Mouse (Mus musculus) liver, embryonic 15.5 days (tissue): Measurements from ENCODE around the gene Apon. TPM values are rescaled to one million over a fixed set of nuclear protein-coding genes. Genes with fewer than 3 reads are reported as not detected.

Source experiments
- ATAC-seq: fragments of 200-750 bp; cut with Nextera tagmentation; 2 replicates; pipeline ENCODE4 v1.8.0; 2017; ENCODE audit warnings: moderate number of reproducible peaks, mild to moderate bottlenecking, moderate library complexity; ENCODE audit not compliant: insufficient read depth
- H3K27ac ChIP-seq: fragments of 300-500 bp; sonication (generic); replicated peaks from 2 replicates; pipeline ENCODE4 v1.5.1; 2015; ENCODE audit warnings: mild to moderate bottlenecking, inconsistent platforms
- H3K27me3 ChIP-seq: fragments of 300-500 bp; sonication (generic); 2 replicates; pipeline ENCODE4 v1.6.1; 2015; ENCODE audit warnings: mild to moderate bottlenecking, inconsistent platforms
- H3K36me3 ChIP-seq: fragments of 300-500 bp; sonication (generic); replicated peaks from 2 replicates; pipeline ENCODE4 v1.6.1; 2015; ENCODE audit warnings: moderate library complexity, mild to moderate bottlenecking, inconsistent platforms
- H3K4me1 ChIP-seq: fragments of 300-500 bp; sonication (generic); replicated peaks from 2 replicates; pipeline ENCODE4 v1.6.1; 2015; ENCODE audit warnings: inconsistent platforms
- H3K4me2 ChIP-seq: fragments of 300-500 bp; sonication (generic); 2 replicates; pipeline ENCODE4 v1.6.1; 2015; ENCODE audit warnings: moderate library complexity, mild to moderate bottlenecking, inconsistent platforms
- H3K4me3 ChIP-seq: fragments of 300-500 bp; sonication (generic); replicated peaks from 2 replicates; pipeline ENCODE4 v1.5.1; 2015; ENCODE audit warnings: mild to moderate bottlenecking, inconsistent platforms
- H3K9ac ChIP-seq: fragments of 300-500 bp; sonication (generic); 2 replicates; pipeline ENCODE4 v1.6.1; 2015; ENCODE audit warnings: moderate library complexity, mild to moderate bottlenecking, inconsistent platforms
- H3K9me3 ChIP-seq: fragments of 300-500 bp; sonication (generic); replicated peaks from 2 replicates; pipeline ENCODE4 v1.6.1; 2016; ENCODE audit warnings: inconsistent platforms
- WGBS: fragments of 180-500 bp; shearing (Covaris S2); methylation state at CpG from one replicate; pipeline ENCODE4 v1.1.7; 2015; ENCODE audit warnings: mixed read lengths; ENCODE audit not compliant: insufficient replicate concordance; 5-methylcytosine and 5-hydroxymethylcytosine counted together
- polyA plus RNA-seq: library from polyadenylated mRNA; unstranded; fragments of >200 nt; fragmentation: Nextera tagmentation; extraction: Ambion mirVana; gene quantifications from 2 replicates; pipeline ENCODE4 v1.2.1, GENCODE M21; 2015

Gene Apon
- polyA plus RNA-seq, 1 experiment from 2014 or later, result 1.1 TPM

DNA sequence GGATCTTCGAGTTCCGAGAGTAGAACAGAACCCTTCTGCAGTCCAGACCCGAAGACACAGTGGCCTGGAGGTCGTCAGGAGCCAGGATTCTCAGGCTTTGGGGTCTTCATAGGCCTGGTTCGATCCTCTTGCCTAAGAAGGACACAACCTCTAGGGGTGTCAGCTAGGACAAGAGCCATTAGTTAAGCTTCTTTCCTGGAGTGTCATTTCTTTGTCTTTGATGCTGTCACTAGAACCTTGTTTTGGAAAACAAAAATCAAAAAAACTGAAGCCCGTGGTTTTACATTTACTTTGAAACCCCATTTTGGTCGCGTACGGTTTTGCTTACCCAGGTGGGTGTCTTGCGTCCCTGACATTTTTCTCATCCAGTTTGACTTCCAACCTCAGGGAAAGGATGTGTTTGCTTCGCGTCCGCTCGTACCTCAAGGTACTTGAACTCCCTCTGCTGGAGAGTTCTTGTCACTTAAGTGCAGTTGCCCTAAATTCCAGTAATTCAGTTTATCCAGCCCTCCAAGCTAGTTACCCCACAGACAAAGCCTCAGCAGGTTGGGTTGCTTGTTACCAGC is 21.4 kb upstream of the Apon start:
- Histone ChIP-seq H3K9me3 (no peaks in the 10 kb centered on the region), H3K27ac (peak overlapping the region; percentile 94), H3K4me3 (peak overlapping the region; percentile 76), H3K4me1 (peaks cover 56% of the 10 kb centered on the region), H3K36me3 (peaks cover 17% of the 10 kb centered on the region), H3K27me3 (no peaks in the 10 kb centered on the region), H3K9ac (peak overlapping the region; percentile 86), H3K4me2 (peak overlapping the region; percentile 81)
- peak; percentile 46 for ATAC-seq
- under 1% methylated on average over 14 of the region's 14 CpGs for WGBS

DNA sequence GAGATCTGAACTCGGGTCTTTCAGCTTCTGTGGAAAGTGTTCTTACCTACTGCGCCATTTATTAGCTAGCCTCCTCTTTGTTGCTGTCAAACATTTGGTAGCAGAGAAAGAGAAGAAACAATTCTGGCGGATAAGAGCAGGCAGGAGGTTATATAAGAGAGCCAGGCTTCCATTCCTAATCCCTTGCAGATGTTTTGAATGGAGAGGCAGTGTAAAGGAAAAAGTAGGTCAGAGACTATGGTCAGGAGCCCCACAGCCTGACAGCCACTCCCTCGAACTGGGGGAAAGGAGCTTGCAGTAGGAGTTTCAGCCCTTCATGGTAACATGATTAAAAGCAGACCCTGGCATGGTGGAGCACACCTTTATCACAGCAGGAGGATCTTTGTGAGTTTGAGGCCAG is 17.6 kb upstream of the Apon start:
- WGBS, result 71% methylated on average over 4 of the region's 4 CpGs
- Histone ChIP-seq H3K4me1 (peaks cover 58% of the 10 kb centered on the region), H3K36me3 (peaks cover 39% of the 10 kb centered on the region)

DNA sequence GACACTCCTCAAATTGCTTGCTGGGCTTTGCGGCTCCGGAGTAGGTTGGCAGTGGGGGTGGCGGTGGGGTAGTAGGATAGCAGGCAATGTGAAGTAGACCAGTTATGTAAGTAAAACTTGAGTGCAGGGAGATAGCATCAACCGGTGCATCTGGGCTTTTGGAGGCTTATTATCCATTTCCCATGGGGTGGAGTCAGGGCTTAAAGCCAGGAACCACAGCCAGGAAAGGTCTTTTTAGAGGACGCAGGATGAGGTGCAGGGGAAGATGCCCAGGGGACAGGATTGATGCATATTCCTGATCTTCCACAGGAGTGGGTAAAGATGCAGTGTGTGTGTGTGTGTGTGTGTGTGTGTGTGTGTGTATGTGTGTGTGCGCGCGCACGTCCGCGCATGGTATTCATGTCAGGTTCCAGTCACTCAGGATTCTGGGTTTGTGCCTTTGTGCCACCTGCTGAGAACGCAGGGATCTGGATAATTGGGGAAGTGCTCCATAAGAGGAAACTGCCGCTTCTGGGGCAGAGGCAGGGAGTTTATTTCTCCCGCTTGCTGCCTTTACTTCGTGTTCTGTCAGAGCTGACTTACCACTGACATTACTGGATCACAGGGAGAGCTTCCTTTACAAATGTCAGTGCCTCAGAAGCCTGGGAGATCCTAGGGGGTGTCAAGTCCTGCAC is 16.0 kb upstream of the Apon start:
- Histone ChIP-seq H3K36me3 (peaks cover 55% of the 10 kb centered on the region), H3K9me3 (no peaks in the 10 kb centered on the region), H3K4me3 (no peak overlapping the region), H3K4me1 (peaks cover 53% of the 10 kb centered on the region), H3K9ac (no peak overlapping the region), H3K27me3 (no peaks in the 10 kb centered on the region), H3K27ac (no peak overlapping the region), H3K4me2 (no peak overlapping the region)
- no peak for ATAC-seq
- 70% methylated on average over 15 of the region's 15 CpGs for WGBS

More for the DNA sequence above, 17.6 kb upstream of the Apon start:
- no peak overlapping the region for H3K27ac ChIP-seq
- no peak for ATAC-seq
- H3K4me2 ChIP-seq, result no peak overlapping the region
- no peak overlapping the region for H3K9ac ChIP-seq
- H3K27me3 ChIP-seq, result no peaks in the 10 kb centered on the region
- no peak overlapping the region for H3K4me3 ChIP-seq
- no peaks in the 10 kb centered on the region for H3K9me3 ChIP-seq

DNA sequence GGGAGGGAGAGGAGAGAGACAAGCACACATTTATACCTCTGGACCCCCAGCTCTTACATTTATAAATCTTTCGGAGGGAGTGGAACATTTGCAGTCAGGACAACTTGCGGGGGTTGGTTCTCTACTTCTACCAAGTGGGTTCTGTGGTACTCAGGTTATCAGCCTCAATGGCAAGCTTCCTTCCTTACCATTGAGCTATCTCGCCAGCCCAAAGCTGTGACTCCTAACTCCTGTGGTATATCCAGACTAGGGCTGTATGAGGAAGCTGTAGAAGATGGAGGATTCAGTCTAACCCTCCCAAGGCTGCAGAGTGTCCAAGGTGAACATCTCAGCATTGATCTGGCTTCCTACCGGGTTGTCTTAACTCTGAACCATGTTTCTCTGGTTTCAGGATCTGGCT is 14.8 kb upstream of the Apon start:
- Histone ChIP-seq H3K4me2 (no peak overlapping the region), H3K4me1 (peaks cover 44% of the 10 kb centered on the region), H3K9me3 (no peaks in the 10 kb centered on the region), H3K4me3 (no peak overlapping the region), H3K27ac (no peak overlapping the region), H3K36me3 (peaks cover 62% of the 10 kb centered on the region), H3K27me3 (no peaks in the 10 kb centered on the region), H3K9ac (no peak overlapping the region)
- ATAC-seq, result no peak
- WGBS, result 70% methylated on average over 4 of the region's 4 CpGs

DNA sequence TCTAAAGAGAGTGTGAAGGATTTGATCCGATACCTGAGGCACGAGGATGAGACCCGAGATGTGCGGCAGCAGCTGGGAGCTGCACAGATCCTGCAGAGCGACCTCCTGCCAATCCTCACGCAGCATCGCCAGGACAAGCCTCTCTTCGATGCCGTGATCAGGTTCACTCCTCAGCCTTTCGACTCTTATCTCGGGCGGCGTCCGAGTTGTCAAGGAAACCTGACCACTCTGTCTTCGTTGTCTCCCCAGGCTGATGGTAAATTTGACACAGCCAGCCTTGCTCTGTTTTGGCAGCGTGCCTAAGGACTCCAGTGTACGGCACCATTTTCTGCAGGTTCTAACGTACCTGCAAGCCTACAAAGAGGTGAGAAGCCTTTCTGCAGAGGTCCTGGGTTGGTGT is 13.8 kb upstream of the Apon start:
- Histone ChIP-seq H3K4me1 (peaks cover 37% of the 10 kb centered on the region), H3K9me3 (no peaks in the 10 kb centered on the region), H3K9ac (no peak overlapping the region), H3K36me3 (peaks cover 67% of the 10 kb centered on the region), H3K4me2 (no peak overlapping the region), H3K27me3 (no peaks in the 10 kb centered on the region), H3K4me3 (no peak overlapping the region), H3K27ac (no peak overlapping the region)
- WGBS, result 48% methylated on average over 18 of the region's 18 CpGs
- no peak for ATAC-seq

DNA sequence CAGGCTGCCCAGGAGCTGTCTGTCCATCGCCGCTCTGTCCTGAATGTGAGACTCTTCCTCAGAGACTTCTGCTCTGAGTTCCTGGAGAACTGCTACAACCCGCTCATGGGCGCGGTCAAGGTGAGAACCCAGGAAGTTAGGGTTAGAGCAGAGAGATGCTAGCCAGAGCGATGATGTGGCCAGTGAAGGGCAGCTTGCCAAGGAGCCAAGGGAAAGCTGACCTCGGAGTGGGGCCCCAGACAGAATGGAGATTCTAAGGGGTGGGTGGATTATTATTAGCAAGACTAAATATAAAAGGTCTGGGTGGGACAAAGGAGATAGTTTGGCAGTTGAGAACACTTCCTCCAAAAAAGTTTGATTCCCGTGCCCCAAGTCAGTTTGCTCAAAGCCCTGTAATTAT is 10.6 kb upstream of the Apon start:
- Histone ChIP-seq H3K4me2 (no peak overlapping the region), H3K27ac (no peak overlapping the region), H3K9ac (no peak overlapping the region), H3K27me3 (no peaks in the 10 kb centered on the region), H3K4me1 (peaks cover 15% of the 10 kb centered on the region), H3K9me3 (no peaks in the 10 kb centered on the region), H3K4me3 (no peak overlapping the region), H3K36me3 (peaks cover 91% of the 10 kb centered on the region)
- 88% methylated on average over 8 of the region's 8 CpGs for WGBS
- ATAC-seq, result no peak

DNA sequence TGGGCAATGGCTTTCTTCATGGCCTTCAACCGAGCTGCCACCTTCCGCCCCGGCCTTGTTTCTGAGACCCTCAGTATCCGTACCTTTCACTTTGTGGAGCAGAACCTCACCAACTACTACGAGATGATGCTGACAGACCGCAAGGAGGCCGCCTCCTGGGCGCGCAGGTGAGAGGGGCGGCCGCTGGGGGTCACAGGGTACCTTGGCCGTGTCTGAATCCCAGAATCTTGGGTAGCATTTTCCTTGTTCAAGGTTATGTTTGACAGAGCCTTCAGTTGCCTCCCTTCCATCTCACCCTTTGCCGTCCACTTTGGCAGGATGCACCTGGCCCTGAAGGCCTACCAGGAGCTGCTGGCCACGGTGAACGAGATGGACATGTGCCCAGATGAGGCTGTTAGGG is 9.8 kb upstream of the Apon start:
- no peak overlapping the region for H3K4me2 ChIP-seq
- H3K27ac ChIP-seq, result no peak overlapping the region
- H3K36me3 ChIP-seq, result peaks cover 99% of the 10 kb centered on the region
- H3K4me3 ChIP-seq, result no peak overlapping the region
- H3K4me1 ChIP-seq, result peaks cover 12% of the 10 kb centered on the region
- no peak for ATAC-seq
- WGBS, result 91% methylated on average over 15 of the region's 15 CpGs
- no peaks in the 10 kb centered on the region for H3K9me3 ChIP-seq
- H3K9ac ChIP-seq, result no peak overlapping the region
- H3K27me3 ChIP-seq, result no peaks in the 10 kb centered on the region

DNA sequence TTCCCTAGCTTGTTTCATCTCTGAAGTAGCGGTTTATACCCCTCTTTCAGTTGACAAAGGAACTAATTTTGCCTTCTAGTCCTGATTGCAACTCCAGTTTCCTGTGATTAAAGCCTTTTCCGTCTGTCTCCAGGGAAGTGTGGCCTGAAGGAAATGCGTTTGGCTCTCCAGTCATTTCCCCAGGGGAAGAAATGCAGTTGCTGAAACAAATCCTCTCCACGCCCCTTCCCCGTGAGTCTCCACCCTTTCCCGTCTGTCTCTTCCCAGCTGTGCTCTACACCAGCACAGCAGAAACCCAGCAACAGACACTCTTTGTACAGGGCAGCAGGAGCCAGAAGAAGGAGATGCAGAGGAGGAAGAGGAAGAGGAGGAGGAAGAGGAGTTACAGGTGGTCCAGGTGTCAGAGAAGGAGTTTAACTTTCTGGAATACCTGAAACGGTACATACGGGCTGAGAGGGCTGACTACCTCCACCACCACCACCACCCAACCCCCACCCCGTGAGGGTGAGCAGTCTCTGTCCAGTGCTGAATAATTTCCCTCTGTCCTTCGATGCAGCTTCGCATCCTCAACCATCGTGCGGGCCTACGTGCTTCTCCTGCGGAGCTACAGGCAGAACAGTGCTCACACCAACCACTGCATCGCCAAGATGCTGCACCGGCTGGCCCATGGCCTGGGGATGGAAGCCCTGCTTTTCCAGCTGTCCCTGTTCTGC is 6.7 kb upstream of the Apon start:
- WGBS, result 82% methylated on average over 17 of the region's 17 CpGs
- H3K4me2 ChIP-seq, result no peak overlapping the region
- ATAC-seq, result no peak
- peaks cover 99% of the 10 kb centered on the region for H3K36me3 ChIP-seq
- no peak overlapping the region for H3K9ac ChIP-seq
- no peaks in the 10 kb centered on the region for H3K4me1 ChIP-seq
- no peaks in the 10 kb centered on the region for H3K27me3 ChIP-seq
- no peak overlapping the region for H3K4me3 ChIP-seq
- no peak overlapping the region for H3K27ac ChIP-seq
- no peaks in the 10 kb centered on the region for H3K9me3 ChIP-seq

DNA sequence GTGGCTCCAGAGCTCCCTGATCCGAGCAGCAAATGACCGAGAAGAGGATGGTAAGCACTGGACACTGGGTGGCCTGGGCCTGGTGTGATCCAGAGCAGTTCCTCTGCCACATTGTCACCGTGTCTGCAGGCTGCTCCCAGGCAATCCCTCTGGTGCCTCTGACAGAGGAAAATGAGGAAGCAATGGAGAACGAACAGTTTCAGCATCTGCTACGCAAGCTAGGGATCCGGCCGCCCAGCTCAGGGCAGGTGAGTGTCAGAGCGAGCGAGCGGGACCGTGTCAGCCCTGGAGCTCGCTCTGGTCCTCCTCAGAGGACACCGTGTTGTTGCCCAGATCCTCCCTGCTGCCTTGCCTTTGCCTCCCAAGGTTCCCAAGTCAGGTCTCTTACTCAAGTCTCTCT is 3.3 kb upstream of the Apon start:
- H3K27me3 ChIP-seq, result no peaks in the 10 kb centered on the region

DNA sequence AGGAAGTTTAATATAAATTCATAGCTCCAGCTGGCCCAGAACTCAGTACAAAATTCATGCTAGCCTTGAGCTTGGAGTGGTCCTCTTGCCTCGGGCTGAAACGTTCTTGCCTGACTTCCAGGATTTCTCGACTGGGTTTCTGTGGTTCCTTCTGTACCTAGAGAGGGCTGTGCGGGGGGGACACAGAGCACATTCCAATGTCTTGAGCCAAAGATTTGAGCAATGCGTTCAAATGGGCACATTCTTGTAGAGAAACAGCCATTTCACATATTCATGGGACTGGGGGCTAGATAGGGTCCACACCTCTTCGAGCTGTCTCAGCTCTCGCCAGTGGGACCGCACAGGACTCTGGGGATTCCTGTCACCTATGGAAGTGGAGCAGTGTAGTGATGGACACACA is 2.0 kb downstream of the Apon start:
- Histone ChIP-seq H3K9me3 (no peaks in the 10 kb centered on the region), H3K27ac (no peak overlapping the region)
- WGBS, result 75% methylated on average over 8 of the region's 8 CpGs

More for the DNA sequence above, 3.3 kb upstream of the Apon start:
- Histone ChIP-seq H3K9ac (no peak overlapping the region), H3K4me2 (no peak overlapping the region), H3K9me3 (no peaks in the 10 kb centered on the region), H3K36me3 (peaks cover 76% of the 10 kb centered on the region), H3K27ac (no peak overlapping the region), H3K4me3 (no peak overlapping the region), H3K4me1 (peaks cover 5% of the 10 kb centered on the region; the same call in 1 of the 2 replicates)
- ATAC-seq, result no peak
- 83% methylated on average over 13 of the region's 13 CpGs for WGBS

DNA sequence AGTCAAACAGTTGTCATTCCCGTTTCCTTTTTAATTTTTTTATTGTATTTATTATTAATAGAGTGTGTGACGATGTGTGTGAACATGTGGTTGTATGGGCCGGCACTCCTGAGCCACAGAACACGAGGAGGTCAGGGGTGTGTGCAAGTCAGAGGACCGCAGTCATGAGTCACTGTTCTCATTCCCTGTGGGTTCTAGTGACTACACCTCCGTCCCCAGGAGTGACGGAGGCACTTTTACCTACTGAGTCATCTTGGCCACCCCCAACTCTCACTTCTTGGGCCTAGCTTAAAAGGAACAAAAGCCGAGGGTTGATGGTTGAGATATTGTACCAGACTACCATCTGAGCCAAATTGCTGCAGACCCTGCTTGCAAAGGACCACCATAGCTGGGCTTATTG is 2.4 kb downstream of the Apon start:
- Histone ChIP-seq H3K4me1 (peaks cover 13% of the 10 kb centered on the region), H3K9ac (no peak overlapping the region), H3K4me3 (no peak overlapping the region), H3K36me3 (peaks cover 19% of the 10 kb centered on the region), H3K4me2 (no peak overlapping the region), H3K27ac (no peak overlapping the region), H3K9me3 (no peaks in the 10 kb centered on the region), H3K27me3 (no peaks in the 10 kb centered on the region)
- 73% methylated on average over 8 of the region's 8 CpGs for WGBS
- ATAC-seq, result no peak

More for the DNA sequence above, 2.0 kb downstream of the Apon start:
- Histone ChIP-seq H3K9ac (no peak overlapping the region), H3K4me2 (no peak overlapping the region), H3K27me3 (no peaks in the 10 kb centered on the region), H3K36me3 (peaks cover 23% of the 10 kb centered on the region), H3K4me3 (no peak overlapping the region), H3K4me1 (peaks cover 13% of the 10 kb centered on the region)
- no peak for ATAC-seq
